Mouse (Mus musculus) heart, adult 11 months (tissue): ENCODE measurements around the gene Pcca.
A peak's percentile ranks its signal among the peaks of the same experiment; 100 is the strongest.

ENCODE experiments used
- DNase-seq: peaks from one replicate; pipeline ENCODE4 v3.0.0; 2022

Gene Pcca

DNA sequence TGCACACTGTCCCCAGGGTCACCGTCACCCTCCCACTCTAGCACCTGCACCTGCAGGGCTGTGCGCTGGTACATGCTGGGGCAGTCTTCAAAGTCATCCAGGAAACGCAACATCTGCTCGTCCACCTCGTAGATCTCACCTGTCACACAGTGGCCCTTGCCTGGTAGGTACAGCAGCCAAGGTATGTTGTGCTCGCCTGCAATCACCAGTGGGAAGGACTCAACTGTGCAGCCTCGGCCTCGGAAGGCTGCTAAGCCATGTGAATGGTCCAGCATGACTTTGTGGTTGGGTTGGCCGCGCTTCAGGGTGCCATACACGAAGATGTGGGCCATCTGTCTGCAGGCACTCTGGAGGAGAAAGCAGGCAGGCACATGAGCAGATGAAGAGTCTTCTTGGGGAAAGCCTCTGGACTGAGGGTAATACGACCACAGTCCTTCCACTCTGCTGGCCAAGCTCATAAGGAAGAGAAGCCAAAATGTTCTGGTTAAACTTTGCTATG is 357.4 kb downstream of the Pcca start:
- peak; percentile 79 for DNase-seq

DNA sequence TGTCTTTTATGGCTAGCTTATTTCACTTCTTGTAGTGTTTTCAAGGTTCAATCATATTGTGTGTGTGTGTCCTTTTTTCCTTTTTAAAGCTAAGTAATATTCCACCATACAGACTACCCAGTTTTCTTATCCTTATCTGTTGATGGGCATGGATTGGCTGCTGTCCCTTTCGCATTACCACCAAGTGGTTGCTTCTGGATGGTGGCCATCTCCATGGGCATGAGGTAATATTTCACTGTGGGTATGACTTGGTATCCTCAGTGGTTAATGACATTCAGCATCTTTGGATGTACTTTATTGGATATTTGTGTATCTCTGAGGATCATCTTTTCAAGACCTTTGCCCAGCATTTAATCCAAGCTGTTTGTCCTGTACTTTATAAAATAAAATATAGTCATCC is 362.0 kb downstream of the Pcca start:
- DNase-seq = no peak

DNA sequence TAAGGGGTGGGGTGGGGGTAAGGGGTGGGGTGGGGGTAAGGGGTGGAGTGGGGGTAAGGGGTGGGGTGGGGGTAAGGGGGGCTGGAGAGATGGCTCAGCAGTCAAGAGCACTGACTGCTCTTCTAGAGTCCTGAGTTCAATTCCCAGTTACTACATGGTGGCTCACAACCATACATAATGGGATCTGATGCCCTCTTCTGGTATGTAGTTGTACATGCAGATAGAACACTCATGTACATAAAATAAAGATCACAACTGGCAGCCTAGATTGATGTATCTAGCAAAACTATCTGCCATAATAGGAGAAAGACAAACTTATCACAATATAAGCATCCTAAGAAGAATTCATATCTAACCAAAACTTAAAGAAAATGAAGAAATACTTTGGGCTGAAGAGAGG is 364.4 kb downstream of the Pcca start:
- no peak for DNase-seq

DNA sequence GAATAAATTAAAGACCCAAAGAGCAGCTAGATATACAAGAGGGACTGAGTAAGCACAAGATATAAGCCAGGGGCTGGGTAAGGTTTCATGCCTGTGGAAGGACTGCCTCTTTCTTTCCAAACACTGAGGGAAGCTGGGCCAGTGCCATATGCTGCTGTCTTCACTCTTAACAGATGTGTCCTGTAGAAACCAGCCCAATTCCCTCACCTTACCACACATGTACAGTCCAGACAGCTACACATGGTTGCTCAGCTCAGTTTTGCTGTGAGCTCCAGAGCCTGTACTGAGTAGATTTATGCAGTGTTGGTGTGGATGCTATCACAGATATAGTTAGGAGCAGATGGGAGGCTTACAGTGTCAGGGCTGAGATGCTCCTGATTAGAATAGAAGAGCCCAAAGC is 366.6 kb downstream of the Pcca start:
- peak; percentile 33 for DNase-seq

DNA sequence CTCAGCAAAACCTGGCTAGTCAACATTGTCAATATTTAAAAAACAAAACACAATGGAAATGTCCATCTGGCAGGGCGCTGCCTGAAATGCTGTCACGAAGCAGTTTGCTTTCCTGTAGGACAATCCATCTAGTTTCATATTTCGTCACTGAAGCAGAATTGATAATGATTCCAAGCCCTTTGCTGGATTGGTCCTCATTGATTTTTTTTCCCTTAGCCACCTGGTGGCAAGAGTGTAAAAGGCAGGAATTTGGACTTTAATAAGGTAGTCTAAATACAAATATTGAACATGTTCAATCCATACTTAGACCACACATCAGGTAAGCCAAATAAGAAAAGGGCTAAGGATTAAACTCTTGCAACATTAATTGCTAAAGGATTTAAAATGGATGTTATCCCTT is 367.1 kb downstream of the Pcca start:
- DNase-seq = peak; percentile 36

DNA sequence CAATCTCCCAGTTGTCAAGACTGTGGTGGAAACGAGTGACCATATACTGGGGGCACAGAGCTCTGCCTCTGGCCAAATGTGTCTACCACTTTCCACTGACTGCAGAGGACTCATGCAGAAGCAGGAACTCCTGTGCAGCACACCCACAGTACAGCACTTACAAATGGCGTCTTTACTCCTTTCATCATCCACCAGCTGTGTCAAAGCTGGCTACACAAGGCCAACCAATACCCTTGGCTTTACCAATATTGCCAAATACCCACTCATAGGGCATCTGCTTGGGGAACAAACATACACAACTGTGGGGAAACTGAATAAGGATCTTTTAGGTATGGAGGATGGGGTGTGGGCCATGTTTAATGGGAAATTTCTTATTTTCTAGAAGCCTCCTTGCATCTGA is 367.6 kb downstream of the Pcca start:
- DNase-seq = peak; percentile 62

DNA sequence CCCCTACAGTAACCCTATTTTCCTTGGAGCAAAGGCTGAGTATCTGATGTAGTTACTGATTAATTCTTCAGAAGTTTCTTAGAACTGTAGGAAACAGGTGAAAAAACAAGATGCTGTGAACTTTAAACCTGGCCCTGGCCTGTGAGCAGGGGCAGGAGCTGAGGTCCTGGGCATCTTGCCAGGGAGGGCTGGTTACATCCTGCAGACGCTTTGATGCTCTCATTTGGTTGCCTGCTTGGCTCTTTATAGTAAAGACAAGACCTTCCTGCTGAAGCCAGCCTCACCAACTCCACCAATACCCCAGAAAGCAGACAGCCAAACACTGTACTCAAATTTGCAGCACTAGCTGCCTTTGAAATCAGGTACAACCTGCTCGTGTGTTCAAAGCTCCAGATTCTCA is 368.0 kb downstream of the Pcca start:
- peak; percentile 88 for DNase-seq

DNA sequence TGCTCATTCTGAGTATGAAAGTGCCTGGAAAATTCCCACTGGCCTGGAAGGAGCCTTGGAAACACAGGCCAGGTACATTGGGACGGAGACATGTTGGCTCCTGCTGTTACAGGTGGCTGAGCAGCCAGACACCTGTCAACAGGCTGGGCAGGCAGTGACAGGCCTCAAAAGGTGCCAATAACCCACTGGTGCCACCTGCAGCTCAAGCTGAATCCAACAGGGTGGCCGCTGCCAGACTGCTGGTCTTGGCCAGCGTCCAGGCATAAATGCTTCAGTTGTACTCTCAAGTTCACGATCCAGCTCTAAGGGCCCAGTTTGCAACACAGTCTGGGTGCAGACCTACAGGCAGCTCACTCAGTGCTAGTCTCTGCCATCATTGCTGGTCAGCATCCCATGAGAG is 368.8 kb downstream of the Pcca start:
- peak; percentile 98 for DNase-seq

DNA sequence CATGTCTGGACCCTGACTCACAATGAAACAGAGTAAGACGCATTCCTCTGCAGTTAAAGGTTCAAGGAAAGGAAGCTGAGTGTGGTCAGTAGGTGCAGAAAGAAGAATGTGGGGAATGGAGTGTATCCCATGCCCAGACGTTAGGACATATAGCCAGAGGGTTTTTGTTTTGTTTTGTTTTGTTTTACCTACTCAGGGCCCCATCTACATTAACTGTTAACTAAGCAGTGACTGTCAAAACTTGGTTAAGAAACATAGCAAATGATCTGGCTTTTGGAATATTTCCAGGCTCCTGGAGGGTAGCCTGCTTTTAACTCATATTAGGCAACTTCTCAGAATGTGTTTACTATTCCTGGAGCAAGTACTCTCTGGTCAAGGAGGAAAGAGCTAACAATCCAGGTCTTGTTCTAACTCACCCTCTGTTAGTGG is 369.8 kb downstream of the Pcca start:
- peak; percentile 56 for DNase-seq

DNA sequence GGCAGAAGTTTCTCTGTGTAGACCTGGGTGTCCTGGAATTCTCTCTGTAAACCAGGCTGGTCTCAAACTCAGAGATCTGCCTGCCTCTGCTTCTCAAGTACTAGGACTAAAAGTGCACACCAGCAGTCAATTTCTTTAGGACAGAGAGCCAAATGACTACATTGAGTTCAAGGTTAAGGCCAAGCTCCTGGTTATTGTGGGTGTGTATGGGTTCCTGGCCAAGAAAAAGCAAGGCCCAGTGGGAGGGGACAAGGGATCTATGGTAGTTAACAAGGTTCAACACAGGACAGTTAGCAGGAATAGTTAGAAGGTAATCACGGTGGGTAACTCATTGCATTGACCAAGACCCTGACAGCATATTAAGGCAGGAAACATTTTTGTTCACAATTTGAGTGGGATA is 370.9 kb downstream of the Pcca start:
- DNase-seq = peak; percentile 55

DNA sequence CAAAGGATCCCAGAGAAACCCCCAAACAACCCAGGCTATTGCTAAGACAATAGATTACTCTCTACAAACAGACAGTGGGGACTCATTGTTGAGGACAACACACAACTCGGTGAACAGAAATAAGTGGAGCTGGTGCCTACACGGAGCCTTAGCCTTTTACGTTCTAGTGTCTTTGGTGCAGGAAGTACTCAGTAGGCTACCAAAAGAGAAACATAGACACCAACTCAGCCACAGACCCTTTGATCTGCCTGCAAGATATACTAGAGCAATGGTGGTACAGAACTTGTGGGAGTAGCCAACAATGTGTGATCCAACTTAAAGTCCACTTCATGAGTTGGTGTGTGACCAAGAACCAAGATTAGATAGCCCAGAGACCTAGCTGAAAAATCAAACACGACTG is 374.0 kb downstream of the Pcca start:
- DNase-seq = peak; percentile 79

DNA sequence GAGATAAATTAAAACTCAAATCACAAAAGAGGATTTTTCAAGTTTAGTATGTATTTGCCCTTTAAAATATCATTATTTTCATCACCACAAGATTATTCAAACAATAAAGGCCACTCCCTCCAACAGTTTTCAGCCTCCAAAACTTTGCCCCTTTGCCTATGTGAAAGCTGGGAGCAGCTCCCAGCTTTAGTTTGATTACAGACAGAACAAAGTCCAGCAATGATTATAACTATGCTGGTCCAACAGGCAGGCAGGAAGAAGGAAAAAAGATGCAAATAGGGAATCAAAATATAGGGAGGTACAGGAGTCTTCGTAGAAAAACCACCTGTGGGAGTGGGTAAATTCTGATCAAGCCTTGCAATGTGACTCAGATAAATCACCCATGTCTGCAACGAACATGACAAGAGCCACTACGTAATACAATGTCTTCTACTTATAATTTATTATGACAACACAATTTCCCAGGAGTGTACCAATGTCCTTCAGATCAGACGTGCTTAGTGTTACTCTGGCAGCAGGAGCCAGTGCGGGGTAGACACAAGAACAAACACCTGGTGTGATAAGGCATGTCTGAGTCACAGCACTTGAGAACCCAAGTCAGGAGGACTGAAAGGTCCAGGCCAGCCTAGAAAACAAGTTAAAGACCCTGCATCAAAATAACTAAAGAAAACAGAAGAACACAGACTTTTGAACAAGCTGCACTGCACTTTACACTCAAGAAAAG is 375.4 kb downstream of the Pcca start:
- no peak for DNase-seq

DNA sequence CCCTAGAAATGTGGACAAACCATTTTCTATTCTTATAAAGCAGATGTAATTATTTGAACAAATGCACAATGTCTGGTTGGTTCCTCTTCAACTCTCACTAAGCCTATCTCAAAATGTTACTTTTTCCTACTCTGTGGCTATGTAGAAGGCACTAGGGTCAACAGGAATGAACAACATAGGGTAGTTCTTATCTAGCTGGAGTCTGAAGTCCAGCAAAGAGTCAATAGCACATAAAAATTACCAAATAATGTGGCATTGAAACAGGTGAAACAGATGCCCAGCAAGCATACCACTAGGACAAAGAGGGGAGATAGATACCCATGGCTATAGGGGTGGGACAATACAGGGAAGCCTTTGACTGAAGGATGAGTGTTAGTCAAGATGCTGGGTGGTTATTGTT is 377.1 kb downstream of the Pcca start:
- peak; percentile 55 for DNase-seq

DNA sequence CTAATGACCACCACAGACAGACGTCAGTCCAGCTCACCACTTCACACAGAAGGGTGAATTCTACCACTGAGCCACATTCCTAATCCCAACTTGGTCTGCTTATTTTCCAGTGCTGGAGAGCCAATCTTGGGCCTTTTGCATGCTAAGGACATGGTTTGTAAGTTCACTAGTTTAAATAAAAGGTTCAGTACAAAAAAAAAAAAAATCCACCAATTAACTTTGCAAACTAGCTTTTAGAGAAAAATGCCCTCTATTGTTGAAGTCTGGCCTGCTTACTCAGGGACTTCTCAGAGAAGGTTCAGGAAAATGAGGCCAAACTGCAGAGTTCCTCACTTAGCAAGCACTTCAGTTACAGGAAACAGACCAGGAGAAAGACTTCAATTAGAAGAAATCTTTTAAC is 378.0 kb downstream of the Pcca start:
- no peak for DNase-seq

DNA sequence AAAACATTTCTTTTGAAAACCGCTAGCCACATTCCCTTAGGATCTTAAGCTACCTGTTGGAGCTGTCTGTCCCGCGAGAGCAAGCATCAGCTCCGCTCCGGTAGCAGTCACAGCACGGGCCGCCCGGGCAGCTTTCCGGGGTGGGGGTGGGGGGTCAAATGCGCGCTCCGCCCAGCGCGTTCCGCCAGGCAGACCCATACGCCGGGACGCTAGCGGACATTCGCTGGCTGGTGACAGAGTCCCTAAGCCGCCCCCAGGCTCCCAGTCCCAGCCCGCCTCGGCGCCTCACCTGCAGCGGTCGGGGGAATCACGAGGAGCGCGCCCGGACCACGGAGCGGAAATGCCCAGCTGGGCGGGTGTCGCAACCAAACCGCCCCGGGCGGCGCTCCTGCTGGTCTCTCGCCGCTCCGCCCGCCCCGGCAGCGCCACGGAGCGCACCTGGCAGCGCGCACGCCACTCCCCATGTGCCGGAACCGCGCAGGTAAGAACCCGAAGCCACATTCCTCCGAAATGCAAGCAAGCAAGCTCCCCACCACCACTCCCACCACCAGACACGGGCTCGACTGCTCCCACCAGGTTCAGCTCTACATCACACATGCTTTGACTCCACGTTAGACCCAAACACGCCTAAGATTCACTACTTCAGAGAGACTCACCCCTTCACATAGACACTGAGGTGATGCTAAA is 378.8 kb downstream of the Pcca start:
- DNase-seq = peak; percentile 96

DNA sequence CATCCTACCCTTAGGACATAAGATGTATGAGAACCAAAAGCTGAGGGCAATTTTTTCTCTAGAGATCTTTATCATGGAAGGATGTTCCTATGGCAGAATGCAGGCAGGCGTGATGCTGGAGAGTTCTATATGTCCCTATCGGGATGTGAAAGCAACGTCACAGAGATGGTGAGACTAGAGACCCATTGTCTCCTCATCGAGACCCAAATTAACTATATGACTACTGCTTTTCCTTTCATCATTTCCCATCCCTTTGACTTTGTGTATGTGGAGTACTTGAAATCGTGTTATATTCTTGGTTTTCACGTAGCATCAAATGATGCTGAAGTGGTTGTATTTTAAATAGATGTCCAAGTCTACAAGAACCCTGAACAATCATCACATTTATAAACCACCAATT is 379.5 kb downstream of the Pcca start, which contains the start of gene Ggact:
Gene Ggact, minus strand, starts transcription at position 101 of the 400 bp plus-strand sequence.
- DNase-seq = no peak

DNA sequence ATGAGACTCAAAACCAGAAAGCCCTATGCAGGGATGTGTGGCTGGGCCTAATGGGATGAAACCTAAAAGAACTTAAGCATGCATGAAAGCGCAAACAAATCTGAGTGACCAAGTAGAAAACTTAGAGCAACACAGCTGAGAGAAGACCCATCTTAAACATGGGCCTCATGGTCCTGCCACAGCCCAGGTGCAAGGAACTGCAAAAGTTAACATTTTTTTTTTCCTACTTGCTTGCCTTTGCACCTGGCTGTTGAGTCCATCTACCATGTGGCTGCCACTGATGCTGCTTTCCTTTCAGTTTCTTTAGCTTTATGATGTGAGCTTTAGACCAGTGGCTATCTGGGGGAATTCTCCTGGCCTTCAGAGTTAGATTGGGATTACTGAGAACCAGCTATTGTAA is 383.6 kb downstream of the Pcca start:
- DNase-seq = peak; percentile 41

DNA sequence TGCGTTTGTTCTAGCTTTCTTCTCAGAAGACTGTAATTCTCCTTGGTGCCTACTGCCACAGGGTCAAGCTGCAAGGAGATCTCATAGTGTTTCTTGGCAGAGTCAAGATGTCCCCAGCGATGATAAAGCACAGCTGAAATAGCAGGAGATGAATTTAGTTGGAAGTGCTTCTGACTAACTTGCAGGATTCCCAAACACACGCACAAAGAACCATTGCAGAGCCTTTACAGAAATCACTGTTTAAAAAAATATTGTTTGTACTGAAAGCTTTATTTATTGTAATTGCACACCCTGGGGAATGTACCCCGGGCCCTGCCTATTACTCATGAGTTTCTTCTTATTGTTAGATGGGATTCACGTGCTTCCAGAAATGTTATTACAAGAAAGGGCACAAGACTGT is 385.9 kb downstream of the Pcca start:
- DNase-seq = peak; percentile 91

DNA sequence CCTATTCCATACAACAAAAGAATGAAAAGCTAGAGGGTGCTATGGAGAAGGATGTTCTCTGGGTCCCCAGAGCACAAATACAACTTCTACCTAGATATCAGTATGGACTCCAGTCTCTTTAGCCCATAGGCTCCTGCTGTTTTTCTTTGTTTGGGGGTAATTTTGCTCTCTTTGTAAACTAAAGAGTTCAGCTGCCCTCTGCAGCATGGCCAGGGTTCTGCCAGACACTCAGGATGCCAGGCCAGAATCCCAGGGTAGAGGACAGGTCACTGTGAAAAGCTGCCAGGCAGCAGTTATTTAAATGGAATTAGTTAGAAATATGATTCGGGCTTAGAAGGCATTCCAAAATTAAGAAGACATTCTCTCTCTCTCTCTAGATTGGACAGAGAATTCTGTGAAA is 402.3 kb downstream of the Pcca start:
- DNase-seq = peak; percentile 42
